Mouse (Mus musculus) layer of hippocampus, adult 11-12 months (tissue): ENCODE results near the gene Tcta.
"Not testable (repeated sequence)": the region's sequence is repeated elsewhere in the genome, so short reads cannot be mapped to it uniquely, and the experiment has no call there.

ENCODE experiments used
- DNase-seq: peaks from one replicate; pipeline ENCODE4 v3.0.0; 2022; ENCODE audit warnings: low spot score

Gene Tcta

DNA sequence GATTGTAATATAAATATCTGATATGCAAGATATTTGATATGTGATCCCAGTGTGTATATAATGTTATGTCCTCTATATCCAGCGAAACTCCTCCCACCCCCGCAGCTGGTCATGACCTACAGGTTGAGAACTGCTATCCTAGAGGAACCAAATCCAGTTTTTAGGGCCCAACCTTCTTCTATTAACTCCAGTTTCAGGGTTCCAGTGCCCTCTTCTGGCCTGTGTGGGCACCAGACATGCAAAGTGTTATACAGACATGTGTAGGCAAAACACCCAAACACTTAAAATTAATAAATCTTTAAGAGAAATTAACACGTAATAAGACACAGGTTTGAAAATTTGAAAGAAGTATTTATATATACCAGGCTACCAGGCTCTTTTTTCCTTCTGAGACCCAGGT, 11.6 kb upstream of the Tcta start:
- DNase-seq: no peak

DNA sequence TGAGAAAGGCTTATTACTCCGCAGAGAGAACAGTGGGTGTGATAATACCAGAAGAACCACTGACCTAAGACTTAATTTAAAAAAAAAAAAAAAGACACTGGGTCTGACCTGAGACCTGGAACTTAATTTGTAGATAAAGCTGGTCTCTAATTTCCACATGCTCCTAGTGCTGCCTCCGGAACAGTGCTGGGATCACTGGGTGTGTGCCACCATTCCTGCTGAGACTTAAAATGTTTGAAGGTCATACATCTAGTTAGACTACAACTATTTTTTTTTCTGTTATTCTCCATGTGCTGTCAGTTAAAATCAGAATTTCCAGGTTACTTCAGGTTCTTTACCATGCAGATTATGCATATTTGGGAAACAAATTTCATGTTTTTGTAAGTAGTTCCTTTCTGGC, 2.2 kb upstream of the Tcta start:
- no peak for DNase-seq

DNA sequence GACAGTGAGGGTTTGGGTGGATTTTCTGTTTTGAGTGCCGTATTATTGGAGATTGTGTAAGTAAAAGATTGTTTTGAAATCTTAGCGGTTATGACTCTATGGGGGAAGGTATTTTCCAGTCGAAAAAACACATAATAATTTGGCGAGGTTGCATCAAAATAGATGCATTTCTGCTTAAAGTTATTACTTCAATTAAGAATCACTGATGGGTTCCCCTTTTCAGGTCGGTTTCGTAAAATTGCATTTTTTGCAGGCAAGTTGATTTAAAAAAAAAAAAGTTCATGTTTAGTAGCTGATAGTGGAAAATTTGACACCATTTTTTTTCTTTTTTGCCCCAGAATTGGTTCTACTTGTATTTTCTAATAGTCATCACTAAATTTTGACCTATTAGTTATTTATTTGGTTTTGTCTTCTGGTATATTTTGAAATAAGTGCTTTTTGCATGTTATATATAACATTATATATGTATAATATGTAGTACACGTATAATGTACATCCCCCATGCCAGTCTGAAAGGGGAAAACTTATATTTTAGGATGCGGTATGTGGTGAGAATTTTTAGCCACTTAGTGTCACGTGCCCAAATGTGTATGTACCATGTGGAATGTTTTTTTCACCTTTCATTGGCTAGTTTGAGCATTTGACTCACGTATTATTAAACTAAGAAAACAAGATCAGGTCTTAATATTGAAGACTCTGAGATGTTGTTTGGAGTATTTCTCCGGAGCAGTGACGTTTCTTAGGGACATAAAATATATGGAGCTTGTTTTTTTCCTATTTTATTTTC, 1.3 kb upstream of the Tcta start:
- no peak for DNase-seq

DNA sequence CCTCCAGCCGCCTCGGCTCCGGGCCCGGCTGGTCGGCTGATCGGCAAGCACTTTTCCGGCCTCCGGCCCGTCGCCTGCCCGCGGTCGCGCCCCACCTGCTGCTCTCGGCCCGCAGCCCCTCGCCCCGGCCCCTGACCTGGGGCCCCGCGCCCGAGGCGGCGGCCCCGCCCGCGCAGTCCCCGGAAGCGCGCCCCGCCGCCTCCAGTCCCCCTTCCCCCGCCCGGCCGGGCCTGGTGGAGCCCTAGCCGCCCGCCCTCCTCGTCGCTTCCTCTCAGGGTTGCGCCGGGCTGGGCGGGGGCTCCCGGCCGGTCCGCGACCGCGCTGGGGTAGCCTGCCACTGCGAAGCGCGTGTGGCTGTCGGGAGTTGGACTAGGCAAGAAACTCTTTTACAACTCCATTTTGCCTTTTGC, 616 bp upstream of the Tcta start:
- no peak for DNase-seq

DNA sequence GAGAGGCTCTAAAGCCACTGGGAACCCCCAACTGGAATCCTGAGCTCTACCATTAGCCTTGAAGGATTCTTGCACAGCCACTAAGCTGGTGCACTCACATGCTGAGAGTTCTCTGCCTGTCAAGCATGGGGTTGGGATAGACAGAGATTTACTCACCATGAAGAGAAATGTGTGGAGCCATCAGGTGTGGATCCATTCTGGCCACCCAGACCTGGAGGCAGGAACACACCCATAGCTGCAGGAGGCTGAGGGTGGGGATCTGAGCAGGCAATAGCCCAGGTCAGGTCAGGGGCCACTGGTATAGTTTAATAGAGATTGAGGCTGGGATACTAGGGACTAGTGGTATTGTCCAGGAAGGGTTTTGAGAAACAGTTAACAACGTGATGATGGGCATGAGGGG, 790 bp downstream of the Tcta start:
- DNase-seq: no peak

DNA sequence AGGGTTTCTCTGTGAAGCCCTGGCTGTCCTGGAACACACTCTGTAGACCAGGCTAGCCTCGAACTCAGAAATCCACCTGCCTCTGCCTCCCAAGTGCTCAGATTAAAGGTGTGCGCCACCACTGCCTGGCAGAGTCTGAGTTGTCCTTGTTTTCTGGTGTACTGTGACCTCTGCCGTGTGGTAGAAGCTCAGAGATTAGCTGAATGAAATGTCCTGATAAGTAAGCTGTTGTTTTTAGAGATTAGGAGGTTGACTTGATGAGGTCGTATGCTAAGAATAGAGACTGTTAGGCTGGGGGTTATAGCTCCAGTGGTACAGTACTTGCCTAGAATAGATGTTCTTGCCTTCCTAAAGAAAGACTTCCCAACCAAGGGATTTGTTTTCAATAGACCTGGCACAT, 1.2 kb downstream of the Tcta start:
- DNase-seq: no peak

DNA sequence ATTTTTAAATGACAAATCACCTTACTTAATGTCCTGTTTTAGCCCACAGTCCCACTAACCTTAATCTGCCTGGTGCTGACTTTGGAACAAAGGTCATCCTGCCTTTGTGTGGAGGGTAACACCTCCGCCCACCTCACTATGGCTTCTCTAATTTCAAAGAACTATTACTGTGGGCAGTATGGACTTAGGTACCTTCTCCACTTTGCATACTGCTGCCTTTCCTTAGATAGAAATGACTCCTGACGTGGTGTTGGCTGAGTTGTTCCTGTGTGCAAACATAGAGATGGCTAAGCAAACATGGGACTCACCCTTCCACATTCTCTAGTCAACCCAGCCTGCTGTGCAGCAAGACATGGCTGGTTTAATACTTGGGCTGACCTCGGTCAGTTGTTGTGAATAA, 4.1 kb downstream of the Tcta start:
- no peak for DNase-seq

DNA sequence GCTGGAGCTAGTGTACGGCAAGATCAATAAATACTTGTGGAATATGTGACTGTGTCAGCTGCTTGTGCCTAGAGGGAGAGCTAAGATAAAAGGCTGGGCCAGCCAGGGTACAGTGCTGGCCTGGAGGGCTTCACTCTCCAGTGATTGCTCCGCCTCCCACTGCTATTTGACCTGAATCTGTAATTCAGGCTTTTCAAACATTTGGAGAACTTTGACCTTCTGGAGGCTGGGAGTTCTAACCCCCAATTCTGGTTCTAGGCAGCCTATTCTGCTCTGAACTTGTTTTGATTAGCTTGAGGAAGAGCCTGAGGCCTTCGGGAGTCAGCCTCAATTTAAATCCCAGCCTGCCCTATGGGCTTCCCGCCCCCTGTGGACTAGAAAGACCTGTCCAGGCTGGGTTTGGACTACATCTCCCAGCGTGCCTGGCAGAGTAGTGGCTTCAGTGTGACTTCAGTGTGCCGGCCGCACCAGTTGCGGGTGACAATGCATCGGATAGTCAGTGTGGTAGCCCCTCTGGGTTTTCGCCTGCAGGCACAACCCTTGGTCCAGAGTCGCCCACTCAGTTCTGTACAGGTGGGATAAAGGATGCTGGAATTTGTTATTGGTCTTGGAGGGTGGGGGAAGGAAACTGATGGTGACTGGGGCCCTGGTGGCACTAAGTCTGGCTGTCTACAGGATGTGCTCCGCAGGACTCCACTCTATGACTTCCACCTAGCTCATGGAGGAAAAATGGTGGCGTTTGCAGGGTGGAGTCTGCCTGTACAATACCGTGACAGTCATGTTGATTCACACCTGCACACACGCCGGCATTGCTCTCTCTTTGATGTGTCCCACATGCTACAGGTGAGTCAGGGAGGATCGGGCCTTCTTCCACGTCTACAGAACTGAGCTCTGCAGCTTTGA, 9.3 kb downstream of the Tcta start, which contains the start of gene Amt:
TSS of gene Amt (plus strand) at position 401 of the 903 bp plus-strand sequence.
- DNase-seq: no peak

DNA sequence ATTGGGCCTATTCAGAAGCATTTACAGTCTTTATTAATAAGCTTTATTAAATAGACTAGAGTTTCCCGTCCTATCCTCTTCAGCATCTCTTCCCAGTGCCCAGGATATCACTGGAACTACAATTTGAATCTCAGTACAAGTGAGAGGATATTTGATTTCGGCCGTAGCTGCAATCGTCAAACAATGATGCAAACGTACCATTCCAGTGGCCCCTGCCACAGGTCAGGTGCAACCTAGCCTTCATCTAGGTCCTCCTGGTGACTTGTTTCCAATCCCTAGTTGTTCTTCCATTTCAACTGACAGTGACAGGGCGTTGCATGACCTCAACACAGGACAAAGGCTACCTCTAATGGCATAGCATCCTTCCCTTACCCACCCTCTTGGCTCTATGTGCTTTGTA, 15.2 kb downstream of the Tcta start:
- no peak for DNase-seq

DNA sequence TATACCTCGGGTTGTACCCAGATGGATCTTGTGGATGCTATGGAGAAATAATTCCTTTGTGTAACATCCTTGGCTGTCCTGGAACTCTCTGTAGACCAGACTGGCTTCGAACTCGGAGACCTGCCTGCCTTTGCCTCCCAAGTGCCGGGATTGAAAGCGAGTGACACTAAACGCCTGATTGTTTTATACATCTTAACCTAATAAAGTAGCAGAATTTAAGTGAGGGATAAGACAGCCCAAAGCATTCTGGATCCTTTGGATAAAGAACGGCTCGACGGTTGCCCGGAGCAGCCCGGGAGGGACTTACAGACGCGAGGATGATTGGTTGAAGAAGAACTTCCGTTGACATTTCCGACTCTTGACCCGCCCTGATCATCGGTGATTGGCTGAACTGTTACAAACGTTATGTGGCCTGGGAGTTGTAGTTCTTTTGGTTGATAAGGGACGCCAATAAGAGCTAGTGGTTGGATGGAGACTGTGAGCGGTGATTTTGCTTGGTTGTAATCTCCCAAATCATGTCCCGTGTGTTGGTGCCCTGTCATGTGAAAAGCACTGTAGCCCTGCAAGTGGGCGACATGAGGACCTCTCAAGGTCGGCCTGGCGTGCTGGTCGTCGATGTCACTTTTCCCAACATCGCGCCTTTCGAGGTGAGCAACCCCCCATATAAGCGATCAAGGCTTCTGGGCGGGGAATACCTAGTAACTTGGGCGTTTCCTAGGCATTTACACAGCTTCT, 15.8 kb downstream of the Tcta start, which contains the start of gene Nicn1:
TSS of gene Nicn1 (plus strand) at position 414 of the 735 bp plus-strand sequence.
- DNase-seq: peak; percentile 96

DNA sequence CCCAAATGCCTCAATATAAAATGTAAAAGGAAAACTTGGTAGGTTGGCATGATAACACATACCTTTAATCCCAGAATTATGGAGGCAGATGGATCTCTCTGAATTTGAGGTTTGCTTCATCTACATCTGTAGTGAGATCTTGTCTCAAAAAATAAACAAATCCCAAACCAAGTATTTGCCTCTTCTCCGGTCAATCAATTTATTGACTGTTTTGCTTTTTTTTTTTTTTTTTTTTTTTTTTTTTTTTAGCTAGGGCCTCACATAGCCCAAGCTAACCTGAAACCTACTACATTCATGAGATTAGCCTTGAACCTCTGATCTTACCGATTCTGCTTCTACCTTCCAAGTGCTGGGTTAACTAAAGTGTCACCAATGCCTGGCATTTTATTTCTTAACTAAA, 16.6 kb downstream of the Tcta start:
- no peak for DNase-seq

DNA sequence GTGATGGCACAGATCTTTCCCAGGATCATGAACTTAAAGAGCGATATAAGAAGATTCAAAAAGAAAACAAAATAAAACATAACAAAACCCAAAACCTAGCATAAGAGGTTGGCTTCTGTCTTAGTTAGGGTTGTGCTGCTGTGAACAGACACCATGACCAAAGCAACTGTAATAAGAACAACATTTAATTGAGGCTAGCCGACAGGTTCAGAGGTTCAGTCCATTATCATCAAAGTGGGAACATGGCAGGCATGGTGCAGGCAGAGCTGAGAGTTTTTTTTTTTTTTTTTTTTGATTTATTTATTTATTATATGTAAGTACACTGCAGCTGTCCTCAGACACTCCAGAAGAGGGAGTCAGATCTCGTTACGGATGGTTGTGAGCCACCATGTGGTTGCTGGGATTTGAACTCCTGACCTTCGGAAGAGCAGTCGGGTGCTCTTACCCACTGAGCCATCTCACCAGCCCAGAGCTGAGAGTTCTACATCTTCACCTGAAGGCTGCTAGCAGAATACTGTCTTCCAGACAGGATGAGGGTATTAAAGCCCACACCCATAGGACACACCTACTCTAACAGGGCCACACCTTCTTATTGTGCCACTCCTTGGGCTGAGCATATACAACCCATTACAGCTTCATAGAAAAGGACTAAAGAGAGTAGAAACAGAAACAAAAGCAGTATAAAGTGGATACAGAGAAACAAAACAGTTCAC, 18.3 kb downstream of the Tcta start:
- not testable (repeated sequence) for DNase-seq

DNA sequence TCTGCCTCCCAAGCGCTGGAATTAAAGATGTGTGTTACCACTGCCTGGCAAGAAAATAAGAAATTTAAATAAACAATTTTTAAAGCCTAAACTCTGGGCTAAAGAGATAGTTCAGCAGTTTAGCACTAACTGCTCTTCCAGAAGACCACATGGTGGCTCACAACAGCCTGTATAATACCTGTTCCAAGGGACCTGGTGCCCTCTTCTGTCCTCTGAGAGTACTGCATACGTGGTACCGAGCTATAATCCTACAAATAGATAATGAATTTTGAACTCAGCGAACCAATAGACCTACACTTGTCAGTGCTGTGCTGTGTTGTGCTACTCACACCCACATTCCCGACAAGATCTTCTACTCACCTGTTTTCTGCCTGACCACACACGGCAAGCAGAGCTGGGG, 21.6 kb downstream of the Tcta start:
- peak; percentile 79 for DNase-seq

DNA sequence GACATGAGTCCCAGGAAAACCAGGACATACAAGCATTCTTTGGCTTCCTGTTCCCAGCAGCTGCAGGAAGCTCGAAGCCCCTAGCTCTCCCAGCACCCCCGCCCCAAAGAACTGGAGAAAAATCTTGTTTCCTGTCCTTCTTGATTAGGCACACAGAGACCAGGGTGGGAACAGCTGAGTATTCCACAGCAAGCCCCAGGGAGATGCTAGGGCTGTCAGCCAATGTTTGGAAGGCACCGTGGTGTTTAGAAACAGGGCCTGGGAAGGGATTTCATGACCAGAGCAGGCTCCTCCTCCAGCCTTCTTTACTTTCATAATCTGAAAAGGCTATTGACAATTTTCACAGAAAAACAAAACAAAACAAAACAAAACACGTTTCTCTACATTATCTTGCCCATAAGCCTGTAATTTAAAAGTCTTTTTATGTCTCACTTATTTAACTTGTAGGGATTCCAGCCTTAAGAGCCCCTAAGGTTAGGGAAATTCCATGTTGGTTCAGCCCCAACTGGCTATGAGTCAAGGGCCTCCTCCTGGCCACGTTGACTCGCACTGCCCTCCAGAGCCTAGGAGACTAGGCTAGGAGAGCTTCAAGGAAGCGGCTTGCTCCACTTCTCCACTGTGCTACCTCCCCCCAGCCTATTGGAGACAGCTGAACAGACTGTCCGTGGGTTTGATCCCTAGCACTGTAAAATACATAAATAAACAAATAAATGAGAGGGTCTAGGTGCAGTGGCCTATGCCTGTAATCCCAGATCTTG, 25.7 kb downstream of the Tcta start:
- no peak for DNase-seq

DNA sequence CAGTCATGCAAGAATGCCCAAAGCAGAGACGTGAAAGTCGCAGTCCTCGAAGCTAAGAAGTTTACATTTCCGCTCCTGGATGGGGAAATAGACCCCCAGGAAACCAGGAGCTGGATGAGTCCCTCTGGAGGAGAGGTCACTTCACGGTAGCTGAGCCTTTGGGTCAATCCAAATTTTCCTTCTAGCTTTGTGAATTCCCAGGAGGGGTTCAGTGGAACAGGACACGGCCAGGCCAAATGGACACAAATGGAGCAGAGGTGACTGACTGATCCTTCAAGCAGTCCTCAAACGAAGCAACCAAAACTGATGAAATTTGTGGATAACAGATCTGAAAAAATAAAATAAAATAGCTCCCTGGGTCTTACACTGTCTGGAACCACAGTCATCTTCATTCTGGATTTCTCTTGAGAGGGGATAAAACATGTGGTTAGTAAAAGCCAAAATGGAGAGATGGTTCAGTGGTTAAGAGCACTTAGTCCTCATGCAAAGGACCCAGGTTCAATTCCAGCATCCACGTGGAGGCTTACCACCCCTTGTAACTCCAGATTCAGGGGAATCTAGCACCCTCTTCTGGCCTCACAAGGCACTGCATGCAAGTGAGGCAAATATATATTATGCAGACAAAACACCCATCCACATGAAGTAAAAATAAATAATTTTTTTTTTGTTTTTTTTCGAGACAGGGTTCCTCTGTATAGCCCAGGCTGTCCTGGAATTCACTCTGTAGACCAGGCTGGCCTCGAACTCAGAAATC, 27.1 kb downstream of the Tcta start:
- DNase-seq: no peak

DNA sequence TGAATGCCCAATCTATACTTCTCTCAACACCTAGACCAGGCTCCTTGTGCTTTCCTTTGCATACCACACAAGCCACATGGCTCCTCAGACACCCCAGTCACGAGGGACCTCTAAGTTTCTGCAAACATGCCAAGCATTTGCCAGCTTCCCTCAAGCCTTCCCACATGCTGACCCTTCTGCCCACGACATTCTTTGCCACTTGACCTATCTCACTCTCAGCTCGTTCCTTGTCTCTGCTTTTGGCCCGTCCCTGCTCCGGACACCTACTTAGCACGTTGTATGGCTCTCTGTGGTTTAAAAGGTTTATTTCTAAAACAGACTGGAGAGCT, 30.7 kb downstream of the Tcta start:
- no peak for DNase-seq

DNA sequence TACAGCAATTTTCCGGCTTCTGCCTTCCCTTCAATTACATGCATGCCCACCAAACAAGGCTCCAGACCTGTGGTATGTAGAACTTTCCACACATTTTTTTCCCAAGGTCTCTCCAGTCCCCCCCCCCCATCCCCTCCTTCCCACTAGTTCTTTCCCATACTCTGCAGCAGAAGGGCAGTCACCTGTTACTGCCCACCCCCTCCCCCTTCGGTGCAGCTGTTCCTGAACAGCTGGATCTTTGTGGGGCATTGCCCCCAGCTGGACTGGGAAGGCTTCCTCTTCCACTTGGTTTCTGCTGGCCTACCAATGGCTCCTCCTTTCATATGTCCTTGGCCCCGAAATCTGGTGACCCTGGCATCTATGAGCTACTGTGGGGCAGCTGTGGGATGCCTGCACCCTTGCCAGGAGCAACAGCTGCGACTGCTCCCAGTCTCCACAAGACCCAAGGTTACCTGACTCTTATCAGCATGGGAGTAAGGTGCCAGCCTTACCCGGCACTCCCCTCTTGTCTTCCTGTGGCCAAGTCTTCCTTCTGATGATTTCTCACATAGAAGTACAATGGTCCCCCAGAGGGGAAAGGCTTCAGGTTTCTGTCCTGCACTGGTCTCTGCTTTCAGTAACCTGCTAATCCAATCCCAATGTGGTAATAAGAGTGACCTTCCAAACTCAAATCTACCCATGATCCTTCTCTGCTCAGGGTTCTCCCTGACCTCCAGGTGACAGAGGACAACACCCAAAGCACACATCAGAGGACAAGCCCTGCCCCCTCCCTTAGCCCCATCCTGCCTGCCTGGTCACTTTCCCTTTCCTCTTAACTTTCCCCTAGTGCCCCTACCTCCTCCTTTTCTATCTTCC, 31.3 kb downstream of the Tcta start:
- no peak for DNase-seq

DNA sequence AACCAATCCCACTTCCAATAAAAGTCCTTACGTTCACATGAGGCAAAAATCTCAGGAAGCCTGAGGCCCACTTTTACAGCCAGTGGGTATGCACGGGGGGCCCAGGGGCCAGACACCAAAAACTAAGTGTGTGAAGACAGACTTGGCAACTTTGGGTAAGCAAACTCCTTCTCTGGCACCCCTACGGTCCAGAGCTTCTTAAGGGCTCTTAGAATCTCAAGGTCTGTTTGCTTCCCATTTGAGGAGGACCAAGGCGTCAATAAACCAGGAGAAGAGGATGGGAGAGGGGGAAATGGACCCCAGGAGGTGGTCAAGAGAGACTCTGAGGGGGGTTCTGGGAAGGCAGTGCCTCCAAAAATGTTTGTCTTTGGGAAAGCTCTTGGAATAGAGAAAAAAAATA, 32.5 kb downstream of the Tcta start:
- no peak for DNase-seq

DNA sequence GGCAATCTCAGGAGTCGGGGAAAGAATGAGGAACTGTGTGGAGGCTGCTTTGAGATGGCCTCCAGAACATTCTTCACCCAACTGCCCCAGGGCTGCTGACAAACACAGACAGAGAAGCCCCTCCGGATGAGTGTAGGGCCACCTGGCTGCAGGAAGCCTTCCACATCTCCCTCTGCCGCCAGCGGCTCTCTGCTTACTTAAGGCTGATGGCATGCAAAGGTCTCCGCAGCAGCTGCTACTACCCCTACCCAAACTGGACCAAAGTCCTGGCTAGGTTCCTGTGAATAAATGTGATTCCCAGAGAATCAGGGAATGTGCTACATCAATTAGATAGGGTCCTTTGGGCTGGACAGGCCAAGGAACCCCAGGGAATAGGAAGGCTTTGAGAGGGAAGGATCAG, 33.3 kb downstream of the Tcta start:
- DNase-seq: no peak

DNA sequence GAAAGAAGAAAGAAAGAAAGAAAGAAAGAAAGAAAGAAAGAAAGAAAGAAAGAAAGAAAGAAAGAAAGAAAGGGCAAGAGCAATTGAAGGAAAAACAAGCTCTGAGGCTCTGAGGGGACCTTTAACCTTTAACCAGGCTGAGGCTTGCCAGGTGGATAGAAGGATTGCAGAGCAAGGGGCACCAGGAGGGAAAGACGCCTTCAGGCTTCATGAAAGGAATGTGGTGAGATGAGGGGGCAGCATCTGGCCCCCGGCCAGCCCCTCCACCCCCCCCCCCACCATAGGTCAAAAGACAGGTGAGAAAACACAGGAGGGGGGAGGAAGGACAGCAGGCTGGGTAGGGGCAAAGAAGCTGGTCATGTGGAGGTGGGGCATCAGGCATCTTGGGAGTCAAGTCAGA, 34.0 kb downstream of the Tcta start:
- DNase-seq: no peak
